Mouse (Mus musculus) intestine, embryonic 16.5 days (tissue): ENCODE results near the gene Cyp2j6. TPM values are rescaled to one million over a fixed set of nuclear protein-coding genes. Genes with fewer than 3 reads are reported as not detected.
A peak's percentile ranks its signal among the peaks of the same experiment; 100 is the strongest.
"Not testable (repeated sequence)": the region's sequence is repeated elsewhere in the genome, so short reads cannot be mapped to it uniquely, and the experiment has no call there.

Source experiments
- ATAC-seq: fragments of 200-750 bp; cut with Nextera tagmentation; 2 replicates; pipeline ENCODE4 v1.8.0; 2017; ENCODE audit warnings: moderate TSS enrichment, moderate library complexity
- H3K27ac ChIP-seq: fragments of 300-500 bp; sonication (generic); 2 replicates; pipeline ENCODE4 v1.5.1; 2014; ENCODE audit warnings: mild to moderate bottlenecking, low read length
- H3K27me3 ChIP-seq: fragments of 300-500 bp; sonication (generic); replicated peaks from 2 replicates; pipeline ENCODE4 v1.6.1; 2014; ENCODE audit warnings: low read length, control low read depth, mixed read lengths; ENCODE audit not compliant: control insufficient read depth, insufficient read depth
- H3K36me3 ChIP-seq: fragments of 300-500 bp; sonication (generic); 2 replicates; pipeline ENCODE4 v1.6.1; 2014; ENCODE audit warnings: low read length, control low read depth; ENCODE audit not compliant: control insufficient read depth, insufficient read depth
- H3K4me1 ChIP-seq: fragments of 300-500 bp; sonication (generic); 2 replicates; pipeline ENCODE4 v1.6.1; 2014; ENCODE audit warnings: low read length, control low read depth, mixed read lengths; ENCODE audit not compliant: control insufficient read depth, insufficient read depth
- H3K4me2 ChIP-seq: fragments of 300-500 bp; sonication (generic); 2 replicates; pipeline ENCODE4 v1.6.1; 2014; ENCODE audit warnings: low read depth, low read length, control low read depth
- H3K4me3 ChIP-seq: fragments of 300-500 bp; sonication (generic); 2 replicates; pipeline ENCODE4 v1.5.1; 2014; ENCODE audit warnings: mild to moderate bottlenecking, low read length
- H3K9ac ChIP-seq: fragments of 300-500 bp; sonication (generic); 2 replicates; pipeline ENCODE4 v1.6.1; 2014; ENCODE audit warnings: low read depth, low read length
- H3K9me3 ChIP-seq: fragments of 300-500 bp; sonication (generic); 2 replicates; pipeline ENCODE4 v1.6.1; 2016; ENCODE audit warnings: low read length, control low read depth; ENCODE audit not compliant: control insufficient read depth
- whole genome bisulfite sequencing: fragments of 180-500 bp; shearing (Covaris S2); extraction: QIAGEN DNeasy Blood & Tissue Kit; methylation state at CpG from one replicate; pipeline ENCODE4 v1.1.7; 2014; 5-methylcytosine and 5-hydroxymethylcytosine counted together
- polyA plus RNA-seq: library from polyadenylated mRNA; unstranded; fragments of >200 nt; fragmentation: Nextera tagmentation; extraction: Ambion mirVana; gene quantifications from 2 replicates; pipeline ENCODE4 v1.2.1, GENCODE M21; 2015

Cyp2j6 gene
- polyA plus RNA-seq: 48.0 and 59.1 TPM in 2 replicates

- no peaks in the 10 kb centered on the region for H3K9me3 ChIP-seq
- no peaks in the 10 kb centered on the region for H3K4me1 ChIP-seq
- ATAC-seq: peak; percentile 97
- peak within 1 kb of the TSS; percentile 87 for H3K9ac ChIP-seq
- H3K27me3 ChIP-seq: no peaks in the 10 kb centered on the region
- H3K36me3 ChIP-seq: no peaks in the 10 kb centered on the region
- H3K4me2 ChIP-seq: peak within 1 kb of the TSS; percentile 70
- peak within 1 kb of the TSS; percentile 74 for H3K4me3 ChIP-seq
- WGBS: 1% methylated on average over 16 of the region's 16 CpGs
- peak within 1 kb of the TSS; percentile 90 for H3K27ac ChIP-seq
Observed at GRCm38 (mm10) chr4:96553133-96553819, at the start of gene Cyp2j6. TSS of gene Cyp2j6 (minus strand) at chr4:96553661.

DNA sequence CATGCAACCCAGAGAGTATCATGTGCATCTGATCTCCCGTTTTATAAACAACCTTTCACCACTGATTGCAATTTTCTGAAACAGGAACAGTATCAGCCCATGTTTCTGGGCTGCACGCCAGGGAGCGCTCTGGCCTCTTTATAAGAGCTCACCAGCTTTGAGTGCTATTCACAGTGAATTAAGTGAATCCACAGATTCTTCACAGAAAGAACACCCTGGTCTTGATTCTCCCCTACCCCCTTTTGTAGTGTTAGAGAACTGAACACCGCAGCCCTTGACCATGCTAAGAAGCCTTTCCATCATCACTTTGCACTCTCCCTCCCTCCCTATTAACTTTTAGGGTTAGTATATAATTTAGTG lies 38.3 kb upstream of the Cyp2j6 start:
- H3K9me3 ChIP-seq: no peaks in the 10 kb centered on the region
- H3K36me3 ChIP-seq: no peaks in the 10 kb centered on the region
- H3K27ac ChIP-seq: peak overlapping the region; percentile 79
- ATAC-seq: peak; percentile 83
- H3K4me1 ChIP-seq: peaks cover 14% of the 10 kb centered on the region; the same call in 1 of the 2 replicates
- H3K9ac ChIP-seq: peak overlapping the region; percentile 69; the same call in 1 of the 2 replicates
- peak overlapping the region; percentile 49 for H3K4me3 ChIP-seq
- H3K27me3 ChIP-seq: no peaks in the 10 kb centered on the region
- WGBS: 45% methylated on average over 4 of the region's 4 CpGs
- peak overlapping the region; percentile 75 for H3K4me2 ChIP-seq

DNA sequence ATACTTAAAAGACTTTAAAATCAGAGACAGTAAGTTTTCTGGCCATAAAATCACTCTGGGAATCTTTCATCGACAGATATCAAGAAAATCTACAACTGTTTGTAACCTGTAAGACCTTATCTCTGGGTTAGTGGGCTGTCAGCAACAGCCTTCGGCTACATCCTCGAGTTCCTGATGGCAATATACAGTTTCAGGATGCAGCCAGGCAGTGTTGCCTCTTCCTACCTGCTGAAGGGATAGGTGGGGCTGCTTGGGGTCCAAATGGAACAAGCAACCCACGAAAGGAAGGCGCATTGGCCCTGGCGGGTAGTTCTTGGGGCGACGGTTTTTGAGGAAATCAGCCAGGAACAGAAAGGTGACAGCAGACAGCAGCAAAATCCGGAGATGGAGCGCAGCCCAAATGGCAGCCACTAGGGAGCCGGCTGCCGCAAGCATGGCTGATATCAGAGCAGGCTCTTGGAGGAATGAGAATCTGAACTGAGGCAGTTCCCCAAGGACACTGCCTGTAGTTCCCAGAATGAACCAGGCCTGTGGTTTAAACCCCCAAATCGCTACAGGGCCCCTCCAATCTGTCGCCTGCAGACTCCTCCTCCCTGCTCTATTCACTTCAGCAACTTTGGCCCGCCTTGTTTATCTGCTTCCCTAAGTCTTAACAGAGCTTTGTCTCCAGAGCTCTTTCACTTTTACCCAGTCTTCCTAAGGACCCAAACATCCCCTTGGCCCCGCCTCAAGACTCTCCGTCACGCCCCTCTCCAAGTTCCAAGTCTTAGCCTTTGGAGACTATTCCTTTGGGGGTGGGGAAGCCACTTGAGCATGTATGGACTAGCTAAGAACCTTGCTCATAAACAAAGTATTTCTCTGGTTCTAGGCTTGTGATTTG lies 37.7 kb upstream of the Cyp2j6 start, which contains the start of gene Cyp2j9:
TSS of gene Cyp2j9 (minus strand) at position 668 of the 880 bp plus-strand sequence.
- ATAC-seq: peak; percentile 93
- no peaks in the 10 kb centered on the region for H3K9me3 ChIP-seq
- 5% methylated on average over 18 of the region's 18 CpGs for WGBS
- no peaks in the 10 kb centered on the region for H3K27me3 ChIP-seq
- peak within 1 kb of the TSS; percentile 79 for H3K27ac ChIP-seq
- no peaks in the 10 kb centered on the region for H3K36me3 ChIP-seq
- peak within 1 kb of the TSS; percentile 49 for H3K4me3 ChIP-seq
- peaks cover 14% of the 10 kb centered on the region; the same call in 1 of the 2 replicates for H3K4me1 ChIP-seq
- peak within 1 kb of the TSS; percentile 69 for H3K9ac ChIP-seq
- peak within 1 kb of the TSS; percentile 75 for H3K4me2 ChIP-seq

DNA sequence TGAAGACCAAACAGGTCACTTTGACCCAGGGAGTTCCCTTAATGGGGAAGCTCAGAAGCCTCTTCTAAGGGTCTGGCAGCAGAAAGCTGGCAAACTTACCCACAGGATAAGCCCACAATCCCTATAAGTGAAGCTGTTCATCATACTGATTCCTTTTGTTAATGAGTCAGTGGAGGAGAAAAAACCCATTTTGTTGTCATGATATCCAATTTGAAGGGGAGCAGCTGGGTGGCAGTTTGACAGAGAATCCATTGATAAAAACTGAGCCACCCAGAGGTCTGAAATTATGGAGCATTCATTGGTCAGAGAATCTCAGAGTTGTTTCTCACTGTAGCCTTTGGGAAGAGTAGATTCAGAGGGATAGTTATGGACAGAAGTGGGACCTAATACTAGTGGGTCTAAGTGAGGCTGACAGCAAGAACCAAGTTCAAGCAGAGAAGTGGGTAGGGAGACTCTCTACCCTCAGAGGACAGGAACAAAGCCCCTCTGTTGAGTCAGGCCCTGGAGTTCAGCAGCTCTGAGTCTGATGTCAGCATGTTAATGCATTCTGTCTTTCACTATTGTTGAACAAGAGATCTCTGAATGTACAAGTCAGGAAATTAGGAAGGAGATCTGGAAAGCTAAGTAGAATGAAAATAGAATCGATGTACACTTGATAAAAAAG lies 28.1 kb upstream of the Cyp2j6 start:
- no peak overlapping the region for H3K4me3 ChIP-seq
- H3K27ac ChIP-seq: no peak overlapping the region
- no peak overlapping the region for H3K4me2 ChIP-seq
- no peaks in the 10 kb centered on the region for H3K36me3 ChIP-seq
- H3K9me3 ChIP-seq: no peaks in the 10 kb centered on the region
- no peak overlapping the region for H3K9ac ChIP-seq
- H3K4me1 ChIP-seq: no peaks in the 10 kb centered on the region
- 71% methylated on average over 1 of the region's 1 CpGs for WGBS
- no peaks in the 10 kb centered on the region for H3K27me3 ChIP-seq
- ATAC-seq: no peak

- H3K9me3 ChIP-seq, H3K4me2 ChIP-seq, H3K36me3 ChIP-seq, H3K4me1 ChIP-seq, H3K4me3 ChIP-seq, H3K9ac ChIP-seq, H3K27me3 ChIP-seq, H3K27ac ChIP-seq: not testable (repeated sequence)
- peak; percentile 92 for ATAC-seq
- WGBS: 50% methylated on average over 6 of the region's 6 CpGs
Observed at GRCm38 (mm10) chr4:96580351-96580750, 26.9 kb upstream of the Cyp2j6 start.

GRCm38 (mm10) chr4:96569442-96569841 lies 16.0 kb upstream of the Cyp2j6 start:
- ATAC-seq: no peak
- Histone ChIP-seq H3K9me3 (no peaks in the 10 kb centered on the region), H3K36me3 (no peaks in the 10 kb centered on the region), H3K27ac (no peak overlapping the region), H3K9ac (no peak overlapping the region), H3K4me3 (no peak overlapping the region), H3K4me2 (no peak overlapping the region), H3K4me1 (no peaks in the 10 kb centered on the region; the same call in 1 of the 2 replicates), H3K27me3 (no peaks in the 10 kb centered on the region)
- 50% methylated on average over 3 of the region's 3 CpGs for WGBS

DNA sequence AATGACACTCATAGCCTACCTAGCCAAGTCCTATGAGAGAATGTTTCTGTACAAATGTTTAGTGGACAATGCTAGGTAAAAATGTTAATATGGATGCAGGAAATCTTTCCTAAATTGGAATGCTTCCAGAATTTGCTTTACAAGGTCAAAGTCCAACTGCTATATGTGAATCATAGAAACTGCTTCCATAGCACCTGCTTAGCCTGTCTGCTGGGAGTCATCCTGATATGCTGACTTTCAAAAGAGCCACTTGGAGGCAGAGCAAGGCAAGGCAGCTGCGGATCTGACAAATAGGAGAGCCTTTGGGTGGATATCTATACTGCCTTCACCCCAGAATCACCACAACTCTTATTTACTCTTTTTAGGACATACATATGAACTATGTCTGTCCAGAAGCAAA lies 14.5 kb upstream of the Cyp2j6 start:
- WGBS: 56% methylated on average over 1 of the region's 1 CpGs
- Histone ChIP-seq H3K4me3 (no peak overlapping the region), H3K36me3 (no peaks in the 10 kb centered on the region), H3K27me3 (no peaks in the 10 kb centered on the region), H3K9me3 (no peaks in the 10 kb centered on the region), H3K4me1 (no peaks in the 10 kb centered on the region; the same call in 1 of the 2 replicates), H3K9ac (no peak overlapping the region), H3K27ac (no peak overlapping the region), H3K4me2 (no peak overlapping the region)
- peak; percentile 92 for ATAC-seq

GRCm38 (mm10) chr4:96565808-96566207 lies 12.3 kb upstream of the Cyp2j6 start:
- Histone ChIP-seq H3K4me3 (no peak overlapping the region), H3K9me3 (no peaks in the 10 kb centered on the region), H3K36me3 (no peaks in the 10 kb centered on the region), H3K27me3 (no peaks in the 10 kb centered on the region), H3K4me2 (no peak overlapping the region), H3K27ac (no peak overlapping the region), H3K9ac (no peak overlapping the region), H3K4me1 (no peaks in the 10 kb centered on the region; the same call in 1 of the 2 replicates)
- ATAC-seq: peak; percentile 52

DNA sequence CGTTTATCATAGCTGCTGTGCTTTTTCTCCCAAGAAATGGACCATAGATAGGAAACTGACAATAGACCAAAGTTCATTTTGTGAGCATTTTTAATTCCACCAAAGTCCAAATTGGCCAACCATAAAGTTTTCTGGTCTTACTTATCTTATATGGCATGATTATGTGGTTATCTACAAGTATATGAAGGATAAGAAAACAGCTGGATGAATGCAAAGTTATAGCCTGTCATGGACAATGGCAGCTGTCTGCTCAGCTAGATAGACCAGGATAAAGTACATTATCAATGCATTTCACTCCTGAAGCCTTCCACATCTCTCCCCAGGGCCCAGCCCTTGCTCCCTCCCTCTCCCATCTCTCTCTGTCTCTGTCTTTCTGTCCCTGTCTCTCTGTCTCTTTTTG lies 7.0 kb upstream of the Cyp2j6 start:
- Histone ChIP-seq H3K4me3 (no peak overlapping the region), H3K9ac (no peak overlapping the region), H3K4me2 (no peak overlapping the region), H3K4me1 (no peaks in the 10 kb centered on the region; the same call in 1 of the 2 replicates), H3K27ac (no peak overlapping the region; the same call in 1 of the 2 replicates), H3K9me3 (no peaks in the 10 kb centered on the region), H3K36me3 (no peaks in the 10 kb centered on the region), H3K27me3 (no peaks in the 10 kb centered on the region)
- 58% methylated on average over 1 of the region's 1 CpGs for WGBS
- ATAC-seq: peak; percentile 93
